Mouse (Mus musculus) ovary, postnatal 14 days (tissue): ENCODE data around the gene Vdac1.
"Not testable (repeated sequence)": the region's sequence is repeated elsewhere in the genome, so short reads cannot be mapped to it uniquely, and the experiment has no call there.

Experiments used
- DNase-seq: peaks from one replicate; pipeline ENCODE4 v3.0.0; 2022; ENCODE audit warnings: low spot score

The Vdac1 gene

GRCm38 (mm10) chr11:52344991-52345777, 15.5 kb upstream of the Vdac1 start:
- DNase-seq = no peak

- DNase-seq = peak; percentile 86
Measured at GRCm38 (mm10) chr11:52345939-52346634, 14.6 kb upstream of the Vdac1 start.

- peak; percentile 30 for DNase-seq
Measured at GRCm38 (mm10) chr11:52346635-52347005, 14.0 kb upstream of the Vdac1 start.

GRCm38 (mm10) chr11:52348156-52348555, 12.5 kb upstream of the Vdac1 start:
- no peak for DNase-seq

GRCm38 (mm10) chr11:52348724-52349123, 11.9 kb upstream of the Vdac1 start:
- no peak for DNase-seq

GRCm38 (mm10) chr11:52350924-52351323, 9.7 kb upstream of the Vdac1 start:
- DNase-seq = no peak

- DNase-seq = no peak
Measured at GRCm38 (mm10) chr11:52352271-52352670, 8.4 kb upstream of the Vdac1 start.

GRCm38 (mm10) chr11:52354644-52355043, 6.0 kb upstream of the Vdac1 start:
- no peak for DNase-seq

- no peak for DNase-seq
Measured at GRCm38 (mm10) chr11:52355601-52356000, 5.1 kb upstream of the Vdac1 start.

GRCm38 (mm10) chr11:52357091-52357490, 3.6 kb upstream of the Vdac1 start:
- not testable (repeated sequence) for DNase-seq

GRCm38 (mm10) chr11:52358520-52358919, 2.1 kb upstream of the Vdac1 start:
- DNase-seq = no peak

- DNase-seq = no peak
Measured at GRCm38 (mm10) chr11:52359686-52360470, 782 bp upstream of the Vdac1 start.

GRCm38 (mm10) chr11:52361287-52361921, 744 bp downstream of the Vdac1 start:
- peak; percentile 42 for DNase-seq

GRCm38 (mm10) chr11:52364376-52364775, 3.7 kb downstream of the Vdac1 start:
- DNase-seq = no peak

- DNase-seq = no peak
Measured at GRCm38 (mm10) chr11:52365143-52365542, 4.5 kb downstream of the Vdac1 start.

GRCm38 (mm10) chr11:52366358-52366757, 5.7 kb downstream of the Vdac1 start:
- DNase-seq = no peak

GRCm38 (mm10) chr11:52368176-52368985, 7.7 kb downstream of the Vdac1 start:
- no peak for DNase-seq

- no peak for DNase-seq
Measured at GRCm38 (mm10) chr11:52369252-52370134, 8.8 kb downstream of the Vdac1 start.

- no peak for DNase-seq
Measured at GRCm38 (mm10) chr11:52370135-52370452, 9.4 kb downstream of the Vdac1 start.

GRCm38 (mm10) chr11:52370538-52370937, 9.9 kb downstream of the Vdac1 start:
- DNase-seq = peak; percentile 25
